Mouse (Mus musculus) liver, embryonic 16.5 days (tissue): ENCODE measurements around the gene Bend4. TPM values are rescaled to one million over a fixed set of nuclear protein-coding genes. Genes with fewer than 3 reads are reported as not detected.
A peak's percentile ranks its signal among the peaks of the same experiment; 100 is the strongest.

Experiments used
- ATAC-seq: fragments of 200-750 bp; cut with Nextera tagmentation; 2 replicates; pipeline ENCODE4 v1.8.0; 2017; ENCODE audit warnings: low read depth, mild to moderate bottlenecking, moderate number of reproducible peaks, moderate library complexity
- H3K27ac ChIP-seq: fragments of 300-500 bp; sonication (generic); 2 replicates; pipeline ENCODE4 v1.5.1; 2014; ENCODE audit warnings: mild to moderate bottlenecking, low read length
- H3K27me3 ChIP-seq: fragments of 300-500 bp; sonication (generic); 2 replicates; pipeline ENCODE4 v1.6.1; 2014; ENCODE audit warnings: low read depth, low read length, mixed read lengths; ENCODE audit not compliant: control insufficient read depth, insufficient read depth
- H3K36me3 ChIP-seq: fragments of 300-500 bp; sonication (generic); 2 replicates; pipeline ENCODE4 v1.6.1; 2014; ENCODE audit warnings: mild to moderate bottlenecking; ENCODE audit not compliant: control insufficient read depth, insufficient read depth
- H3K4me1 ChIP-seq: fragments of 300-500 bp; sonication (generic); 2 replicates; pipeline ENCODE4 v1.6.1; 2014; ENCODE audit warnings: low read depth, low read length, mixed read lengths; ENCODE audit not compliant: control insufficient read depth
- H3K4me2 ChIP-seq: fragments of 300-500 bp; sonication (generic); 2 replicates; pipeline ENCODE4 v1.6.1; 2014; ENCODE audit warnings: low read depth, low read length, mixed read lengths
- H3K4me3 ChIP-seq: fragments of 300-500 bp; sonication (generic); 2 replicates; pipeline ENCODE4 v1.5.1; 2014; ENCODE audit warnings: low read depth, mild to moderate bottlenecking, low read length
- H3K9ac ChIP-seq: fragments of 300-500 bp; sonication (generic); 2 replicates; pipeline ENCODE4 v1.6.1; 2014; ENCODE audit warnings: low read depth, low read length
- H3K9me3 ChIP-seq: fragments of 300-500 bp; sonication (generic); replicated peaks from 2 replicates; pipeline ENCODE4 v1.6.1; 2016; ENCODE audit warnings: low read length; ENCODE audit not compliant: control insufficient read depth
- WGBS: fragments of 180-500 bp; shearing (Covaris S2); extraction: QIAGEN DNeasy Blood & Tissue Kit; methylation state at CpG from one replicate; pipeline ENCODE4 v1.1.7; 2014; ENCODE audit not compliant: insufficient replicate concordance; 5-methylcytosine and 5-hydroxymethylcytosine counted together
- polyA plus RNA-seq: library from polyadenylated mRNA; unstranded; fragments of >200 nt; fragmentation: Nextera tagmentation; extraction: Ambion mirVana; gene quantifications from 2 replicates; pipeline ENCODE4 v1.2.1, GENCODE M21; 2015

Gene Bend4
- polyA plus RNA-seq, 1 experiment from 2014 or later, result 0.38 TPM

GRCm38 (mm10) chr5:67449957-67450630, 22.0 kb upstream of the Bend4 start:
- ATAC-seq, result no peak
- no peaks in the 10 kb centered on the region for H3K27me3 ChIP-seq
- no peak overlapping the region for H3K9ac ChIP-seq
- H3K36me3 ChIP-seq, result no peaks in the 10 kb centered on the region
- no peaks in the 10 kb centered on the region for H3K9me3 ChIP-seq
- no peak overlapping the region for H3K27ac ChIP-seq
- no peak overlapping the region for H3K4me3 ChIP-seq
- no peak overlapping the region for H3K4me2 ChIP-seq
- WGBS, result 48% methylated on average over 21 of the region's 21 CpGs
- no peaks in the 10 kb centered on the region for H3K4me1 ChIP-seq

DNA sequence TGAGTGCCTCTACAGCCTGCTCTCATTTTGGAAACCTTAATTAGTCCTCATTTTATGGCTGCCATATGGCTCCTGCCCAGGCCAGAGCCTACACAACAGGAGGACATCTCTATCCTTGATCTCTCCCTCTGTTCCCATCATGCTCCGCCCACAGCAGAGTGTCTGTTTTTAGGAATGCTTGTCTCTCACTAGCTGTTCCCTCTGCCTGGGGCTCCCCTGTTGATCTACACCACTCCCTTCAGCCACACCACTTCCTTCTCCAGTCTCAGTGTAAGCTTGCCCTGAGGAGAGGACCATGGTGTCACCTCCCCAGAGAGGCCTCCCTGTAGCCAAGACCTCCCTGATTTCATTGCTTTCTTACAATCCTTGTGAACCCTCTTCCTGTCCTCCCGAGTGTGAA, 18.4 kb upstream of the Bend4 start:
- Histone ChIP-seq H3K9ac (no peak overlapping the region), H3K9me3 (no peaks in the 10 kb centered on the region), H3K27ac (no peak overlapping the region), H3K36me3 (no peaks in the 10 kb centered on the region), H3K4me3 (no peak overlapping the region), H3K27me3 (no peaks in the 10 kb centered on the region), H3K4me1 (no peaks in the 10 kb centered on the region), H3K4me2 (no peak overlapping the region)
- ATAC-seq, result no peak
- WGBS, result 32% methylated on average over 2 of the region's 2 CpGs

- Histone ChIP-seq H3K27me3 (no peaks in the 10 kb centered on the region), H3K9me3 (no peaks in the 10 kb centered on the region), H3K9ac (no peak overlapping the region), H3K27ac (no peak overlapping the region), H3K4me3 (no peak overlapping the region), H3K4me1 (no peaks in the 10 kb centered on the region), H3K36me3 (no peaks in the 10 kb centered on the region), H3K4me2 (no peak overlapping the region)
- no peak for ATAC-seq
- WGBS, result 38% methylated on average over 17 of the region's 17 CpGs
These were observed 16.3 kb upstream of the Bend4 start for GRCm38 (mm10) chr5:67444217-67445050.

DNA sequence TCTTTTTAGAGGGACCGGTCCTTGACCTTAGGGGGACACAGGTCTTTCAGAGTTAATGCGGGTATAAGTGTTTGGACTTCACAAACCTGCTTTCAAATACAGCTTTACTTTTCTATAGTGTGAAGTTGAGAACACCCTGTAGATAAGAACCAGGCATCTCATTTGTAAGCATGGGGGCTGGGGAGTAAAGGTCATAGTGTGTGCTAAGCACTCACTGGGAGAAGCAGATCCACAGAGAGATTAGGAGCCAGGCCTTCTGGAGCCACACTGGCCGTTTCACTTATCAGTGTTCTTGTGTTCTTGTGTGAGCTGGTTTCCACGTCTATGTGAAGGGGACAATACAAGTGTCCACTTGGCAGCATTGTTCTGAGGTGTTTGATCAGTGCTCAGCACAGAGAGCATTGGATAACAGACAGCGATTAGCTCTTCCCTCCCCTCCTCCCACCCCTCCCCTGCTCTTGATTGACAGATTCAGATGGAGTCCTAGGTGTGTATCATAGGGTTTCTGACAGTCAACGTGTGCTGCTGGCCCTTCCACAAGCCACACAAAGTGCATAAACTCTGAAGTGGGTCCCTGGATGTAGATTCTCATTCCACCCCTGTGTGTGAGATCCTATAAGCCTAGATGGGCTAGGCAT, 14.8 kb upstream of the Bend4 start:
- Histone ChIP-seq H3K4me3 (no peak overlapping the region), H3K27me3 (no peaks in the 10 kb centered on the region), H3K36me3 (no peaks in the 10 kb centered on the region), H3K9ac (no peak overlapping the region), H3K27ac (no peak overlapping the region), H3K4me1 (no peaks in the 10 kb centered on the region), H3K9me3 (no peaks in the 10 kb centered on the region), H3K4me2 (no peak overlapping the region)
- ATAC-seq, result no peak
- 32% methylated on average over 6 of the region's 6 CpGs for WGBS

- Histone ChIP-seq H3K9me3 (no peaks in the 10 kb centered on the region), H3K27ac (no peak overlapping the region), H3K27me3 (no peaks in the 10 kb centered on the region), H3K36me3 (no peaks in the 10 kb centered on the region), H3K4me2 (no peak overlapping the region), H3K4me1 (no peaks in the 10 kb centered on the region), H3K9ac (no peak overlapping the region), H3K4me3 (no peak overlapping the region)
- ATAC-seq, result no peak
- 74% methylated on average over 8 of the region's 8 CpGs for WGBS
These were observed 12.5 kb upstream of the Bend4 start for GRCm38 (mm10) chr5:67440563-67440962.

GRCm38 (mm10) chr5:67437403-67437802, 9.3 kb upstream of the Bend4 start:
- Histone ChIP-seq H3K27ac (no peak overlapping the region), H3K27me3 (no peaks in the 10 kb centered on the region), H3K4me2 (no peak overlapping the region), H3K36me3 (no peaks in the 10 kb centered on the region), H3K9ac (no peak overlapping the region), H3K4me3 (no peak overlapping the region), H3K9me3 (no peaks in the 10 kb centered on the region), H3K4me1 (no peaks in the 10 kb centered on the region)
- ATAC-seq, result peak; percentile 62
- 4% methylated on average over 2 of the region's 2 CpGs for WGBS

DNA sequence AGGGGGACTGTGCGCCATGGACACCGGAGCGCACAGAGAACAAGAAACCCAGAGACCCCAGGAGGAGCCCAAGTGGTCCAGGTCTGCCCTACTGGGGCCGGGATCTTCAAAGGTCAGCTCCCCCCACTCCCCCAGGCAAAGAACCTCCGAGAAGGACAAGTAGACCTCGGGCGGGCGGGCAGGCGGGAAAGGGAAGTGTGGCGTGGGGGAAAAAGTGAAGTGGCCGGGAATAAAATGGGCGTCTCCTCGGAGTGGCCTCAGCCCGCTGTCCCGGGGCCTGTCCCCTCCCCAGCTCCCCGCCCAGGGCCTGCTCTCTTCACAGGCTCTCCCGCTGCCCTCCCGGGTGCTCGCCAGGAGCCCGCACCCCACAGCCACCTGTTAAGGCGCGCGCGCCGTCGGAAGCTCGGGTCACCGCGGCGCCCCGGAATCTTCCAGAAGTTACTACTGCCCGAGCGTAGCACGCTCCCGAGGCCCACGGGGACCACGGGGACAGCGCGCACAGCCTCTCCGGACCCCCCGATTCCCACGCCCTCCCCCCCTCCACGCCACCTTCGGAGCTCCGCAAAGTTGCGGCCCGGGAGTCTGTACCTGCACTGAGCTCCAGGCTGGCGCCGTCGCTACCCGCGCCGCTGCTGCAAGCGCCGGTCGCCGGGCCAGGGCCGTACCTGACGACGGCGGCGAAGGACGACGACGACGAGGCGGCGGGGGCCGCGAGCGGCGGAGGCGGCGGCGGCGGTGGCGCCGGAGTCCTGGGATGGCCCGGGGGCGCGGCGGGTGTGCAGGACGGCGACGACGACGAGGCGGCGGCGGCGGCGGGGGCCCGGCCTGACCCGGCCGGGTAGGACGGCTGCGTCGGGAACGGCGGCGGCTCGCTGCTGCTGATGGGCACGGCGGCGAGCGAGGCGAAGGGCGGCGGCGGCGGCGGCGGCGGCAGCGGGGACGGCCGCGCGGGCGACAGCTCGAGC, 1.4 kb downstream of the Bend4 start:
- H3K4me1 ChIP-seq, result no peaks in the 10 kb centered on the region
- peaks cover 43% of the 10 kb centered on the region for H3K27me3 ChIP-seq
- peak overlapping the region; percentile 59 for H3K4me3 ChIP-seq
- H3K9ac ChIP-seq, result peak overlapping the region; percentile 9; the same call in 1 of the 2 replicates
- peak overlapping the region; percentile 68 for H3K4me2 ChIP-seq
- H3K36me3 ChIP-seq, result no peaks in the 10 kb centered on the region
- WGBS, result 2% methylated on average over 96 of the region's 121 CpGs
- 0 out of 2 replicates have a peak, but pooled peaks have one; percentile 16 for ATAC-seq
- H3K9me3 ChIP-seq, result no peaks in the 10 kb centered on the region
- no peak overlapping the region for H3K27ac ChIP-seq

- Histone ChIP-seq H3K4me1 (no peaks in the 10 kb centered on the region), H3K36me3 (no peaks in the 10 kb centered on the region), H3K9me3 (no peaks in the 10 kb centered on the region), H3K4me2 (no peak overlapping the region), H3K27me3 (peaks cover 43% of the 10 kb centered on the region), H3K27ac (no peak overlapping the region), H3K9ac (no peak overlapping the region), H3K4me3 (no peak overlapping the region; the same call in 1 of the 2 replicates)
- no peak for ATAC-seq
- WGBS, result 17% methylated on average over 5 of the region's 5 CpGs
These were observed 2.1 kb downstream of the Bend4 start for GRCm38 (mm10) chr5:67426011-67426410.
